Mouse (Mus musculus) urinary bladder, adult 2 months (tissue): ENCODE results near the gene Mtap. TPM values are rescaled to one million over a fixed set of nuclear protein-coding genes. Genes with fewer than 3 reads are reported as not detected.

ENCODE experiments used
- DNase-seq: peaks from one replicate; pipeline ENCODE4 v3.0.0; 2022; ENCODE audit warnings: low spot score
- polyA plus RNA-seq: library from polyadenylated mRNA; depleted of rRNA; stranded (reverse); fragments of >200 nt; gene quantifications from 2 replicates; pipeline ENCODE4 v1.2.3, GENCODE M21; 2012; rRNA removed

Mtap gene
- 30.8 and 34.2 TPM in 2 replicates for polyA plus RNA-seq

DNA sequence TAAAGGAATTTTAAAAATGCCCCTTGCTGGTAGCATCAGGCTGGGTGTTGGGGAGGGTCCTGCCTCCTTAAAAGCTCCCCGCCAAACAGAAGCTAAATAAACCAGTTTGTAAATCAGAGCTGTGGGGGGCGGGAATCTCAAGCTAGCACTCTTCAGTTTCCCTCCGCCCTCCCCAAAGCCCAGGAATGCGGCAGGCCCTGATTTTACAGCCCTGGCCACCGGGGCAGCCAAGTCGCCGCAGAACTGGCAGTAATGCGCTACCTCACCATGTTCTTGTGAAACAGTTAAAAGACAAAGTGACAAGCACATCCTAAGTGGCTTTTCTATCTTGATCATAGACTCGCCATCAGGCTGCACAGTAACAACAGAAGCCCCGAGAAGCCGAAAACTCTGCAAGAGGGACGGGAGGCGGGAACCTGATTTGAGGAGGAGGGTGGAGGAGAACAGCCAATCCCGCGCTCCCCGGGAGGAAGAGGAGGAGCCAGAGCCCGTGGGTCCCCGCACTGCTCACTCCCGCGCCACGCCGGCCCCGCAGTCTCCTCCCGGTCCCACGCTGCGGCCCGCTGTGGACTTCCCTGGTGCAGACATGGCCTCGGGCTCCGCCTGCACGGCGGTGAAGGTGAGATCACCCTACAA, at the start of gene Mtap:
TSS of gene Mtap (plus strand) at position 217 of the 636 bp plus-strand sequence.
- peak; percentile 64 for DNase-seq

DNA sequence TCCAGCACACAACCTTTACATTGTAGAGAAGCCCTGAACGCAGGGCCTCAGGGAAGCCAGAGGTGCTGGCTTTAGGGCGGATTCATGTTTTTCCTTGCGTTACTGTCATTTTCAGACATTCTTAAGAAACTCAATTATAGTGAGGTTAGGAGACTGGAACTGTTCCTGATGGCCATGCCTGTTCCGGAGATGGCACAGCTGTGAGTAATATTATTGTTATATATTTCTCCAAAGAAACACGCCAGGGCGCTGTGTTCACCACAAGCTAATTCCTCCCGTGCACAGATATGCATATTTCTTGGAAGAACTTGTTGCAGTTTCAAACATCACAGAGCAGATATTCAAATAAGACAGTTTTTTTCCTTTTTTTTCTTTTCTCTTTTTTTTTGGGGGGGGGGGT, 47.8 kb upstream of the Mtap start:
- no peak for DNase-seq

DNA sequence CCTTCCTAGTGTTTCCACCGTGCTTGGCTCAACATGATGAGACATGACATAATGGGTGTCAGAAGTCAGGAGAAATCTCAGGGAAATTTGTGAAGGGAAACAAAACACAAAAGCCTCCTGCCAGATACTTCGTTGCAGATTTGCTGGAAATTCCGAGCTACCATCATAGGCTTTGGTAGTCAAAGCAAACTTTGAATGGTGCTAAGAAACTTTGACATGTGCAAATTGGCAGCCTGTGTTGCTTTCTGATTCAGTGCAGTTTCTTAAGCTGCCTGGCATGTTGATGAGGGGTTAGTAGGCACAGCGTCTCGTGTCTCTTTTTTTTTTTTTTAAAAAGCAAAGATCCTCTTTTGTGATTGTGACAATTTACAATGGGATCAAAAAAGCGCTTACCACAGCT, 46.7 kb upstream of the Mtap start:
- DNase-seq = no peak

DNA sequence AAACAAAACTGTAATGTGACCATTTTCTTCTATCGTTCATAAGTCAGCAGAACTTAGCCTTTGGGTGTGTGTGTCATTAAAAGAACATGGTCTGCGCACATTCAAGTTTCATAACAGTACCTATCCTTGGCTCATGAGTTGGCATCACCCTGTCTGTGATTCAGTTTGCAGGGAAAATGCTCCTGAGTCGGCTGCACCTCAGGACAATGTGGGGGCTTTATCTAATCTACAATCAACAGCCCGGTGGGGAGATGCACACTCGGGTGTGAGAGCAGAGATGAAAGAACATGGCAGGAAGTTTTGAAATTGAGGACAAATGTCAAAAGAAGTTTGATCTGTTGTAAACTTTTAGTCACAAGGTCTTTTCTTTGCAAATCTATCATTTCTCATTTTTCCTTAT, 44.8 kb upstream of the Mtap start:
- DNase-seq = no peak

DNA sequence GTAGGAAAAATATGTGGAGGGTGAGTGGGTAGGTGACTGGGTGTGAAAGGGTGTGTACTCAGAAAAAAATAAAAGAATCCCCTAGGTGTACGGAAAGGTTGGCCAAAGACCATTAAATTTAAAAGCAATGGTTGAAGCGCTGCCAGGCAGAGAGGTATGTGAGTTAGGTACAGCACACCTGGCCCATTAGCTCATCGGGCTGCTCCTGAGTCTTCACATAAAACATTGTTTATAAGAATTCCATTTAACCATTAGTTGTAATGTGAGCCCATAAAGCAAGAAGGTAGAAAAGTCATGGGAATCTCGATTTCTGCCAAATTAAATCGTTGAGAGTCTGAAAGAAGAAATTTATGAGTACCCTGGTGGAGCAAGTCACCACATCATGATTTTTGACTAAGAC, 42.1 kb upstream of the Mtap start:
- no peak for DNase-seq

DNA sequence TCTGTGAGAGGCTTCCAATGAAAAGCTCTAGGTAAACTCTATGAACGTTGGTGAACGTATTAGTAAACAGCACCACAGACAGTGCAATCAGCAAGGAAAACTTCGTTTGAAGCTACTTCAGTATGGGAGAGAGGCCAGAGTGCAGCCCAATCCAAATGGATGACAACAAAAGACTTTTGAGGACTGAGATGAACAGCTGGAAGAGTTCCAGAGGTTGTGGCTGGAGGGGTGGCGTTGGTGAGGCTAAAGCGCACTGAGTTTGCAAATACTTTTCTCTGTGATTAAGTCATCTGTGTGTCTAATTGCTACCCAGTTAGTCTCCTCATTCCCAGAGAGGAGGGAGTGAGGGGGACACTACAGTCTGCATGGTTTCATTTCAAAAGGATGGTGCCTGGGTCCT, 38.7 kb upstream of the Mtap start:
- no peak for DNase-seq

DNA sequence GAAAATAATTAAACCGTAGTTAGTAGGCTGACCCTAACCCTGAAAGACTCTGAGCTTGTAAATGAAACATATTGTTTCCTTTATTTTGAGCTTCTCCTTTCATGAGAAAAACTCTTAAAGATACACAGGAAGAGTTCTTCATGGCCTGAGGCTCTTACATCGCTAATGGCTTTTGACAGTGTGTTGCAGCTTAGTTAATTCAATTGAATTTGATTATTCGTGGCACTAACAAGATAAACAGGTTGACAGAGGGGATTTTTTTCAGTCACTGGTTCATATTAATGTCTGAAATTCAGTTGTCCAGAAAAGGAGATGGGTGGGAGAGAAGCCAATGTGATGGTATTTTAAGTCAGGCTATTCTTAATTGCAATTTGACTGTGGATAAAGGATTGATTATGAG, 35.6 kb upstream of the Mtap start:
- DNase-seq = no peak

DNA sequence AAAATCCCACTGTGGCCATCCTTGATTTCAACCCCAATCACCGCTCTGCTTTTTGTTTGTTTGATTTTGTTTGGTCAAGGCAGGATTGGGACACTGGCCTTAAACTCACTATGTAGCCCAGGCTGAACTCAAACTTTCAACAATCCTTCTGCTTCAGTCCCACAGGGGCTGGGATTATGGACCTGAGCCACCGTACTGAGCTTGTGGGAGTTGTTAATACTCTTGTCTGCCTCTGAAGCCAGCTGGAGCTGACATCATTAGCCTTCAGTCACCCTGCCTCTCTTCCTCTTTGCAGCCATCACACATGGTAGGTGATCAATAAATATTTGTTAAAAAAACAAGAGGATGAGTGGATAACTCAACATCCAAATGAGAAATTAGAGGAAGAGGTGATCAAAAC, 34.6 kb upstream of the Mtap start:
- DNase-seq = no peak

DNA sequence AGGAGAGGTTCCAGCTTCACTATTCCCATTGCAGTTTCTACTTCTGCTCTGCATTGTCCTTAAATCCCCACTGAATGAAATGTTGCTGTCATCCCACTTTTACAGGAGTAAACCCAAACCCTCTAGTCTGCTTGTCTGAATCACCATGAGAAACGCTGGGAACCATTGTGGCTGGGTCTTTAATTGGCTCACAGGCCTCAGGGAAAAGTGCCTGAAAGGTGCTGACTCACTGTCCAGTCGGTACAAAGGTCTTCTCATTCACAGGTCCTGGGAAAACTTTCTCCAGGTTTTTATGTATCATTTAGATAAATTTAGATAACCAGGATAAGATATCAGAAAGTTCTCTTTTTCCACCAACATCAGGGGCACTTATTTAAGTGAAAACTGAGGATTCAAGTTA, 31.4 kb upstream of the Mtap start:
- DNase-seq = no peak

DNA sequence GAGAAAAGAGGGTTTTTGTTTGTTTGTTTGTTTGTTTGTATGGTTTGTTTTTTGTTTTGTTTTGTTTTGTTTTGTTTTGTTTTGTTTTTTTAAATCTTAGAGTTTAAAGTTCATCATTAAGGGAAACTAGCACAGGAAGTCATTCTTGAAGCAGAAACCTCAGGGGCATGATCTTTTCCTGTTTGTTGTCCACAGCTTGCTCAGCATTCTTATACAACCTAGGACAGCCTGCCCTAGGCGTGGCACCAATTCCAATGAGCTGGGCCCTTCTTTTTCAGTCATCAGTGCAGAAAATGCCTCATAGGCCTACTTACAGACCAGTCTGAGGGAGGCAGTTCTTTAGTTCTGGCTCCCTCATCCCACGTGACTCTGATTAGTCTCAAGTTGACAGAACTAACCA, 30.4 kb upstream of the Mtap start:
- DNase-seq = no peak

DNA sequence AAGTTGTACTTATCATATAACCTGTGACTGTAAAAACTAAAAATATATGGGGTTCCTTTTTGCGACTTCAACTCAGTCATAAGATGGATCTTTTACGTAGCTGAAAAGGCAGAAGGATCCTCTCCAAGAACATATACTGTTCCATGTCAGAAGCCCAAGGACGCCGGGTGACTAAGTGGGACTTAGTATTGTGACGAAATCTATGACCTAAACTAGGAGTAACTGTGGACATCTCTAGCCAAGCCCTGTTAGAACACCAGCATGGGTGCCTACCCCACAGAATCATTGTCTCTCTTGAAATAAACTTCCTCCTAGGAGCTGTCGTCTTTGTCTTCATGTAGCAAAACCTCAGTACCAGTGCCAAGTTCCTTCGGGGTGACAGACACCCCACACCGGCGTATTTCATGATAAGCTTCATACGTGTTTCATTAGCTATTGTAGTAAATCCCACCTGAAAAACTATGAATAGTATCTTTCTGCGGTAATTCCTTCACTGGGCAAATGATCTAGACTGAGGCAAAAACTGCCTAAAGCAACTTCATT, 24.7 kb upstream of the Mtap start:
- no peak for DNase-seq

DNA sequence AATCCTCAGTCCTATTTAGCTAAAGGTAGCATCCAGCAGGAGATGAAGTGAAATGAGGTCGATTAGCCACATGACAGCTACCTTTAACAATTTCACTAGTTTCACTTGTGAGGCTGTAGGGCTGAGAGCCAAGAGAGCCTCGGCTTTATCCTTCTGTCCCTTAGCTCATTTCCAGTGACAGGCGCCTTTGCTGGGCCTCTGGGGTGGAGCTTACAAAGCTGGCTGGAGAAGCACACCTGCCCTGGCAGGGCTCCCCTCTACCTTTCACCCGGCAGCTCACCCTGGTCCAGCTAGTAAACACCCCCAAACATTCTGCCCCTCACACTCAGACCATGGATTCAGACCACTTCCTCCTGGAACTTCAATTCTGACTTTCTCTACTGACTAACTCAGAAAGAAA, 24.1 kb upstream of the Mtap start:
- DNase-seq = no peak

DNA sequence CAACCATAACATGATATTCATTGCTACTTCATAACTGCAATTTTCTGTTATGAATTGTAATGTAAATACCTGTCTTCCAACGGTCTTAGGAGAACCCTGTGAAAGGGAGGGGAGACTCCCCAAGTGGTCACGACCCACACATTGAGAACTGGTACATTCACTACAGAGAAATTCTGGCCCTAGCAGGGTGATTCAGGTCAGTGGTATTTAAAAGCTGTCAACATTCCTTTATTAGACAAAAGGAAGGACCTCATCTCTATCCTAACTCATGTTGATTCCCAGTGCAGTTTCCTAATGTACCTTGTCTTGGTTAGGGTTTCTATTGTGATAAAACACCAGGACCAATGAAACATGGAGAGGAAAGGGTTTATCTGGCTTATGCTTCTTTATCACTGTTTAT, 20.9 kb upstream of the Mtap start:
- no peak for DNase-seq

DNA sequence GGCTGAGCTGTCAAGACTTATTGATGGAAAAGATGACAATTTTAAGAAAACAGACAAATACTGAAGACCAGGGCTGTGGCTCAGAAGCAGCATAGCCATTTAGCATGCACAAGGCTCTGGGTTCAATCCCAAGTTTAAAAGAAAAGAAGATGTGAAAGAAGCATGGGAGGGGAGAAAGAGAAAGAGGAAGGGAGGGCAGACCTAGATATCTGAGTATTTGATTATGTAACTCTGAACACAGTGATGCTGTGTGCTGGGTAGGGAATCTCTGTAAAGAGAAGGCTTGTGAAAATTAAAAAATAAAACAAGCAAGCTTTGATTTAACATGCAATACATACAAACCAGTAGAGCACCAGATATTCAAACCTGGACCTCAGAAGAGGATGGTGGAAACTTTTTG, 17.0 kb upstream of the Mtap start:
- no peak for DNase-seq

DNA sequence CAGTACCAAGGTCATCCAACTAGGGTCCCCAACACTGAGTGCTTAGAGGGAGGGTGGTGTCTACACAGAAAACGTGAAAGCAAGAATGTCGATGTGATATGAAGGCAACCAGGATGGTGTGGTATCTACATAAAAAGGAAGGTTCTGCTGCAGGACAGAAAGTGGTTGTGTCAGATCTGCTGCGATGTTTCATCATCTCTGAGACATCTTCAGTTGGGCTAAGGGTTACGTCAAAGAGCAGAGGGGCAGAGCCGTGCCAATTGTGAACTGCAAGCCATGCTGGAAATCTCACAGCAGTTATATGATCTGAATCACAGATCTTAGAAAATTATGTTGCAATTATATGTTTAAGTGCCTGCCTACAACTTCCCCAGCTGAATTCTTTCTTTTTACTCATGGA, 16.6 kb upstream of the Mtap start:
- no peak for DNase-seq

DNA sequence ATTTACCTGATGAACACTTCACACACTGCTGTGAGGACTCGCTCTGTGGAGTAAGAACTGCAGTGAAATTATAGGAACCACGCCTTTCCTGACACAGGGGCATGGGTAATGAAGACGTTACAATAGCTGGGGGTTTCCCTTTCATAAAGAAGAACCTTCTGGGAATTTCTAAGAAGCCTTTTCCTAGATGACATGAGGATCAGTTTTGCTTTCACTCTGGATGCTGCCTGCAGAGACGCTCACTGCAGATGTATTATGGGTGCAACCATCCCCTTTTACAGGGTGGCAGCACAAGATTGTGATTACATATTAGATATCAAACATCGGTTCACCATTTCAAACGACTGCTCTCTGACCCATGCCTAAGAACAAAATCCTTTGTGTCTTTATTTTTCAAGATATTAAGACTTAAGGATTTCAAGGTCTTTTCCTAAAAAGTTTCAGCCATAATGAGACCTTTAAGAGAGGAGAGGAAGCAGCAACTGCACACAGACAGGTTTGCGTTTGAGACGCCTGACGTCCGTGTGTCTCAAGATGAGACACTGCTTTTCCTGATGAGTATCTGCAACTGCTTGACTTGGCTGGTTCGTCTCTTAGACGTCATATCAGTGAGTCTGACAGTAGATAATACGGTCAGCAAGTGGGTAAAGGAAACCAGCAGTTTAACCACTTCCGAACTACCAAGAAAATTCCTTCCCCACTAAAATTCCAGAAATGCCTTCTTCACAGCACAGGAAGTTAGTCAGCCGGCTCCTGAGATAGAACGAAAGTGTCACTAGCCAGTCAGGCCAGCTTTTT, 13.3 kb upstream of the Mtap start:
- DNase-seq = no peak

DNA sequence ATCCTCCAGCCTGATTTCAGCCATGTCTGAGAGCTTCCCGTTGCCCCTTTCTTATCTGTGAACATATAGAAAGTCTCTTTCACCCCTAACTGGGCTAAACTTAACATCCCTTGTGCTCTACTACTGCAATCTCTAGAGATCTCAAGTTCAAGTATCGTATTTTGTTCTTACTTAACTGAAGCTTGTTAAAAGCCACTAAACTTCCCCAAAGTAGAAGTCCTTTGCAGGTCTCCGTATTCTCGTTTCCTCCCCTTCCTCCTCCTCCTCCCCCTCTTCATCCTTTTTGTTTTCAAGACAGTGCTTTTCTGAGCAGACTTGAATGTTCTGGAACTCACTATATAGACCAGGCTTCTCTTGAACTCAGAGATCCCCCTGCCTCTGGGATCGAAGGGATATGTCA, 9.2 kb upstream of the Mtap start:
- no peak for DNase-seq

DNA sequence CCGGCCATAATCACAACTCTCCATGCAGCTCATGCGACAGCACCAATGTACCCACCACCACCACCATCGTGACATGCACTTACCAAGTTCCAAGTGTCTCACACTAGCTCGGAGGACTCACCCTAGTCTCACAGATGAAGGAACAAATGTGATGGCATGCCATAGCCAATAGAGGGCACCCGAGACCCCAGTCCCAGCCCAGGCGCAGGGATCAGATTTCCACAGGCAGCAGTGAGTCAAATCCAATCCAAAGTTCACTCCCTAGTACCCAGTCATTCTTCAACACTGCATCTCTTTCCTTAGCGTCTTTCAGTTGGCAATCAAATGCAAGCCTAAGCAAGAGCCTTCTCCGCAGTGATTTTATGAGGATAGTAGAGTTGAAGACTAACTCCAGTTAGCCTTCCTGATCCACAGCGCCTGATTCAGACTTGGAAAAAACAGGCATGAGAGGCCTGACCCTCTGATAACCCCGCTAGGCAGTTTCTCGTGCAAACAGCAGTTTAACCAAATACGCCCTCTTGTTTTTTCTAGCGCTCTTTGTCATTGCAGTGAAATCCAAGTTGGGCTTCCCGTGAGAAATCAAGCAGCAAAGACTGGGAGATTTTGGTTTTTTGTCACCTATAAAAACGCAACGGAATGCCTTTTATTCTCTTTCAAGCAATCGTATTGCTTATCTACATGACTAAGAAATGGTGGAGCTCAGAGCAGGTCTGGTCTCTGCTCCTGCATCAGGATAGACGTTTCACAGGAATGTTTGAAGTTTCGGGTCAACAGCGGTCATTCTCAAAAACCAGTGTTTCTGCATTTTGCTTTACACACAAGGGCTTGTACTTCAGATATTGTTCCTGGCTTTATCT, 8.6 kb upstream of the Mtap start:
- peak; percentile 28 for DNase-seq

DNA sequence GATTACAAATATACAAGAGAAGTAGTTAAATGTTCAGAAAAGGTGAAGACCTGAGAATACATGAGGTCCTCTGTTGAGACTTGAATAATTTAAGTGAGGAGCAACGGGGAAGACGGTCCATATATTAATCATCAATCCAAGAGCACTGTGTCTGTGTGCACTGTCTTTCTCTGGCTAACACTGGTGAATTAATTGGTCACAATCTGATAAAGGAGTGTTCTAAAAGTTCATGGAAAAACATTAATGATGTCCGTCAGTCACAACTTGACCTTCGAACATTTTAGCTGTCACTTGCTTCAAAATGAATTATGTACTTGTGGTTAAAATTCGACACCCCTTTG, 8.0 kb upstream of the Mtap start:
- no peak for DNase-seq

DNA sequence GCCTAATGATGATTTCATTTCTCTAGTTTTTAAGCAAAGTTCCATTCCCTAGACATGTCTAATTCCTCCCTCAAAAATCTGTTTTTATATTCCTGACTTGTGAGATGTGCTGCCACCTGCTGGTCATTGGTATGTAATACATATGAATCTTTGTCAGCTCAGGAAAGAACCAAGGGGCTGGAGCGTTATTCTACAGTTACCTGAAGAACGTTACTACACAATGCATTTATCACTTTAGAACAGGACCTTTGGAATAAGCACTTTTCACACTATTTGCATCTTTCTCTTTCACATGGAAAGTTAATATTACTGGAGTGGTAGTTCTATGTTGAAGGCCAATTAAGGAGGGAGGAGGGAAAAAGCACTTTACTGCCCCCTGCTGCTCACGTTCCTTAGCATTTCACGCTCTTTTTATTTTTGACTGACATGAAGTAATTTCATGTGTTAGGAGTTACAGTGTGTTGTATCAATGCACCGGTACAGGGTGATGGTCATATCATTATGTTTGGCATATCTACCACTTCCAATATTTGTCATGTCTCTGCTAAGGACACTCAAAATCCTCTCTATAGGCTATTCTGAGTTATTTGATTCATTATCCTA, 7.5 kb upstream of the Mtap start:
- DNase-seq = no peak

DNA sequence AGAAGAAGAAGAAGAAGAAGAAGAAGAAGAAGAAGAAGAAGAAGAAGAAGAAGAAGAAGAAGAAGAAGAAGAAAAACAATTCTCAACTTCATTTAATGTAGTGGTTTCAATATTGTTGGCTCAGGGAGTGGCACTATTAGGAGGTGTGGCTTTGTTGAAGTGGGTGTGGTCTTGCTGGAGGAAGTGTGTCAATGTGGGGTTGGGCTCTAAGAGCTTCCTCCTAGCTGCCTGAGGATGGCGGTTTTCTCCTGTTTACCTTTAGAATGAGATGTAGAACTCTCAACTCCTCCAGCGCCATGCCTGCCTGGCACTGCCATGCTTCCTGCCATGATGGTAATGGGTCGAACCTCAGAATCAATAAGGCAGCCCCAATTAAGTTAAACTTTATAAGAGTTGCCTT, 5.1 kb upstream of the Mtap start:
- DNase-seq = no peak

DNA sequence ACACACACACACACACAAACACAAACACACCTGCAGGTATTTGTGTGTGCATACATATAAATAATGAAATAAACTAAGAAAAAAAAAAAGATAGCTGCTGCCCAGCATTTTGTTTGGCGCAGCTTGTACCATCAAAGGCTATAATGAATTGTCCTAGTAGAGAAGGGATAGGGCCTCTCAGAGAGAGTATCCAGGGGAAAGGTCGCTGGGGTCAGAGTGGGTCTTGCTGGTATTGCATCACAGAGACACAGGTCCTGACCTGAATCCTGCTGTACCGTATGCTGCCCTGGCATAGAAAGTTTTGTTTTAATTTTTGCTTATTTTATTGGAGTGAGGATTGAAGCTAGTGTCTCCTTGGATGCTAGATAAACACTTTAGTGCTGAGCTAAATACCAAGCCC, 566 bp upstream of the Mtap start:
- no peak for DNase-seq
